Mouse (Mus musculus): ENCODE results near the gene Sema6b.

- no peak for TF ChIP-seq POLR2A (IDR thresholded peaks at IDR 0.05; ENCODE audit: insufficient read depth, low read depth, low read length)
- no peak for TF ChIP-seq EP300 (IDR thresholded peaks at IDR 0.05; ENCODE audit: insufficient read depth, low read depth, low read length)
Observed at GRCm38 (mm10) chr17:56144546-56144945, 4.4 kb upstream of the Sema6b start.

All from heart, adult 2 months (tissue).